Mouse (Mus musculus) small intestine, adult 2 months (tissue): ENCODE results near the gene Dynlrb1.

ENCODE experiments used
- CTCF ChIP-seq: fragments of 200-500 bp; IDR thresholded peaks from 2 replicates; pipeline ENCODE4 v1.5.1; 2012; ENCODE audit warnings: low read depth, mild to moderate bottlenecking, control low read depth, inconsistent platforms, low read length, moderate library complexity, mixed read lengths; ENCODE audit not compliant: insufficient replicate concordance, insufficient read length; ENCODE audit errors: extremely low read depth
- POLR2A ChIP-seq: fragments of 200-500 bp; IDR thresholded peaks from 2 replicates; pipeline ENCODE4 v1.6.1; 2012; ENCODE audit warnings: low read depth, mild to moderate bottlenecking, control low read depth, inconsistent platforms, low read length, moderate library complexity

- no peak for TF ChIP-seq POLR2A
- TF ChIP-seq CTCF: no peak
Observed at GRCm38 (mm10) chr2:155242296-155242855, 6.0 kb downstream of the Dynlrb1 start.
